Mouse (Mus musculus) cerebellum, adult 2 months (tissue): ENCODE data around the gene Tcta.

Experiments used
- CTCF ChIP-seq: fragments of 200-500 bp; IDR thresholded peaks from 2 replicates; pipeline ENCODE4 v1.5.1; 2011; ENCODE audit warnings: low read depth, mild to moderate bottlenecking, control low read depth, low read length, moderate library complexity, borderline replicate concordance; ENCODE audit not compliant: insufficient read depth
- POLR2A ChIP-seq: fragments of 200-500 bp; IDR thresholded peaks from 2 replicates; pipeline ENCODE4 v1.6.1; 2011; ENCODE audit warnings: low read length, control low read depth, borderline replicate concordance; ENCODE audit not compliant: insufficient read depth

DNA sequence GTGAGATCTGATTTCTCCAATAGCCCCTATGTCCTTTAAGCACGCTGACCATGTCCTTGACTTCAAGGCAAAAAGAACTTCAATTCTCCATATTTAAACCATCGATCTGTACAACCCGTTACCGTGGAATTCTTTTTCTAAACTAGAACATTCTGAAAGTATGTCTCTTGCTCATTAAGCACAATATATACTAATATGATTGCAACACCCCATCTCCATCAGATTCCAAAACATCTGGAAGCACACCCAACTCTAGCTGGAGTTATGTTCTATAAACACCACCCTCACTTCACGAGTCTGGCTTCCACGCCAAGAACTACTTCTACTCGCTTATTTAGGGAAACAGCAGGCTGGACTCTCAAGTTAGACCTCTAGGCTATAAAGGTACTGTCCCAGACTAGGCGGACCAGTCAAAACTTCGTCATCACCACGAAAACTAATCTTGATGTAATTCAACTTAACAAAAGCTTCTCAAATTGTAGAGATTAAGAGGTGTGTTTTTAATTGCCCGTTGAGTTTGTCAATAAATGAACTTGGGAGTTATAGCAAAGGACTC lies 43.4 kb downstream of the Tcta start:
- TF ChIP-seq CTCF (no peak), POLR2A (no peak)
